Mouse (Mus musculus) ES-E14 (cell line): ENCODE results near the gene Ehmt2. TPM values are rescaled to one million over a fixed set of nuclear protein-coding genes. Genes with fewer than 3 reads are reported as not detected.
A peak's percentile ranks its signal among the peaks of the same experiment; 100 is the strongest.

Experiments
- DNase-seq: peaks from one replicate; pipeline ENCODE4 v3.0.0-alpha.2; 2013; ENCODE audit warnings: low read depth, low spot score
- H3K27ac ChIP-seq: 2 replicates; pipeline ENCODE4 v1.5.1; 2012; ENCODE audit warnings: low read depth, mild to moderate bottlenecking, low read length, moderate library complexity, mixed read lengths; ENCODE audit not compliant: poor library complexity, insufficient read depth, severe bottlenecking
- H3K36me3 ChIP-seq: 2 replicates; pipeline ENCODE4 v1.6.1; 2012; ENCODE audit warnings: mild to moderate bottlenecking, low read length, moderate library complexity, mixed read lengths; ENCODE audit not compliant: control insufficient read depth, poor library complexity, insufficient read depth, severe bottlenecking
- H3K4me1 ChIP-seq, 2 experiments: fragments of 150-350 bp in 1 of 2; sonication (generic) in 1 of 2; 2 replicates each; pipeline ENCODE4 v1.6.1; 2012; ENCODE audit warnings: low read length in 2 of 2, mild to moderate bottlenecking in 1 of 2, mixed read lengths in 1 of 2; ENCODE audit not compliant: control insufficient read depth in 2 of 2, insufficient read depth in 2 of 2, poor library complexity in 1 of 2
- H3K4me3 ChIP-seq, 2 experiments: fragments of 150-350 bp in 1 of 2; sonication (generic) in 1 of 2; 2 replicates each; pipeline ENCODE4 v1.5.1; 2012; ENCODE audit warnings: low read length in 2 of 2, low read depth in 1 of 2, mild to moderate bottlenecking in 1 of 2, mixed read lengths in 1 of 2; ENCODE audit not compliant: insufficient read depth in 1 of 2, poor library complexity in 1 of 2, severe bottlenecking in 1 of 2
- H3K9ac ChIP-seq: 2 replicates; pipeline ENCODE4 v1.6.1; 2012; ENCODE audit warnings: low read depth, mild to moderate bottlenecking, low read length, mixed read lengths; ENCODE audit not compliant: poor library complexity, insufficient read depth, severe bottlenecking
- H3K9me3 ChIP-seq: fragments of 150-350 bp; sonication (generic); 2 replicates; pipeline ENCODE4 v1.6.1; 2012; ENCODE audit warnings: low read depth, mild to moderate bottlenecking, low read length; ENCODE audit not compliant: control insufficient read depth, insufficient read depth
- CHD2 ChIP-seq: IDR thresholded peaks from 2 replicates; pipeline ENCODE4 v1.6.1; 2014; ENCODE audit warnings: mild to moderate bottlenecking, low read depth, low read length, inconsistent platforms
- HCFC1 ChIP-seq: IDR thresholded peaks from 2 replicates; pipeline ENCODE4 v1.6.1; 2012; ENCODE audit warnings: low read length, inconsistent platforms, borderline replicate concordance; ENCODE audit not compliant: insufficient read depth
- MAFK ChIP-seq: IDR thresholded peaks from 2 replicates; pipeline ENCODE4 v1.6.1; 2014; ENCODE audit warnings: mild to moderate bottlenecking, low read depth, low read length, inconsistent platforms; ENCODE audit not compliant: insufficient read depth
- ZC3H11A ChIP-seq: IDR thresholded peaks from 2 replicates; pipeline ENCODE4 v1.6.1; 2012; ENCODE audit warnings: low read depth, mild to moderate bottlenecking, inconsistent platforms, low read length, borderline replicate concordance
- ZNF384 ChIP-seq: IDR thresholded peaks from 2 replicates; pipeline ENCODE4 v1.6.1; 2012; ENCODE audit warnings: low read depth, low read length, inconsistent platforms
- in situ Hi-C, 2 experiments: fragments of 600-800 bp; cut with MboI; formaldehyde crosslinking; loops; one replicate each; pipeline ENCODE4 v1.15.1; 2025; ENCODE audit warnings: low sequenced_read_pairs in 2 of 2, inconsistent platforms in 1 of 2; ENCODE audit not compliant: unreplicated experiment in 2 of 2
- total RNA-seq: library from RNA; depleted of rRNA; stranded (reverse); fragments of 300-350 nt; gene quantifications from 2 replicates; pipeline ENCODE4 v1.2.3, GENCODE M21; 2012

Gene Ehmt2
- total RNA-seq, 1 experiment, result 124 TPM

DNA sequence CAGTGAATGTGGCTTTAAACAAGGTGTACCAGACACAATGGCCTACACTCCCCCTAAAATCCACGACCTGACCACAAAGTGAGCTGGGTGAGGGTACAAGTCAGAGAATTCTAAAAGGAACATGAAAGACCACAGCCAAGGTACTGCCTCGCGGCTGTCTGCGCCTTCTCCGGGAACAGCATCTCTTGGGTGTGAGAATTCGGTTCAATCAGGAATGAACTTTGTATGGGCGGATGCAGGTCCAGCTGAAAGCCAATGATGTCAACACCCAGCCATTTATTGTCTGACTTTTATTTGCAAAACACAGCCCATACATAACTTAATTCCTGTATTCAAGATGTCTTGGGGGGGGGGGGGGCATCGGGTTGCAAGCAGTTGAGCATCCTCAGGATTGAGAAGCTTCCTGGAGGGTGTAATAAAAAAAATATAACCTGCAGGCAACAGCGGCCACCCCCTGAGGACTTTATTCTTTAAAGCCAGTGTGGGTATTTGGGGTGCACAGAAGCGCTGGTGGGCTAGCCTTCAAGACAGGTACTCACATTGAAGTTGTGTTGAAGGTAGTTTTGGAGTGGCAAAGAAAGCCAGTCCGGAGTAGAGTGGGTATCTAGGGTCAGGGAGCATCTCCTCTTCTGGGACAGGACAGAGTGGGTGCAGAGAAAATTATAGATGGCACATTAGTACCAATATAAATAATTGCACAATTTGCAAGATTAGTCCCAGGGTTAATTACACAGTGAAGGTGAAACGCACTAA, 5.0 kb upstream of the Ehmt2 start:
- in situ Hi-C loops, result no loop called here
- Histone ChIP-seq H3K9ac (peak overlapping the region; percentile 56; the same call in 1 of the 2 replicates), H3K4me3 (peak overlapping the region in 1 of 2 experiments; percentile 61; a peak in 1 of 4 replicates)

DNA sequence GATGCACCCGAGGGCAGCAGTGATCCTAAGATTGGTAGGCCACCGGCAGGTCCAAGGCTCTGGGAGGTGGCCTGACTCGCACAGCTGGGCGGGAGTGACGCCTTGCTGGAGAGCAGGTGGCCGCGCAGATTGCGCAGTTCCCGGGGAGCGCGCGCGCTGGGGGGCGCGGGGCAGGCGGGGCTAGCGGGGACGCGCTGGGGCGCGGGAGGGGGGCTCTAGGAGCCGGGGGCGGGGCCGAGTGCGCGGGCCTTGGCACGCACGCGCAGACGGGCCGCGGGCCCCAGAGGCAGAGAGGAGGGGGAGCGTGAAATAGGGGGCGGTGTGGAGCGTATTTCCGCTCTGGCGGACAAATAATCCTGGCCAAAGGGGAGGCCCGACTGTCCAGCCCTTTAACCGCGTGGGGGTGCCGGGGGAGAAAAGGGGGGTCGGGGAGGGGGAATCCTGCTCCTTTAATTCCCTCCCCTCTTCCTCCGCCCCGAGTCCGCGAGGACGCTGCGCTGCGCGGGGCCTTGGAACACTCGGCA, 4.1 kb upstream of the Ehmt2 start:
- Histone ChIP-seq H3K36me3 (peaks cover 4% of the 10 kb centered on the region; the same call in 1 of the 2 replicates), H3K27ac (peak overlapping the region; percentile 60), H3K4me3 (peak overlapping the region; percentile 84 to 92), H3K9ac (peak overlapping the region; percentile 86), H3K9me3 (no peaks in the 10 kb centered on the region), H3K4me1 (peaks cover 8 to 17% of the 10 kb centered on the region in 2 experiments)
- in situ Hi-C loops, result no loop called here
- peak; percentile 88 for DNase-seq
- TF ChIP-seq ZNF384 (no peak), CHD2 (no peak), MAFK (no peak), ZC3H11A (no peak), HCFC1 (no peak)

More for the DNA sequence above, 5.0 kb upstream of the Ehmt2 start:
- Histone ChIP-seq H3K36me3 (peaks cover 4% of the 10 kb centered on the region; the same call in 1 of the 2 replicates), H3K27ac (peak overlapping the region; percentile 5; the same call in 1 of the 2 replicates), H3K9me3 (no peaks in the 10 kb centered on the region), H3K4me1 (peaks cover 8 to 17% of the 10 kb centered on the region in 2 experiments)
- DNase-seq, result no peak
- TF ChIP-seq HCFC1 (no peak), ZNF384 (no peak), ZC3H11A (no peak), MAFK (no peak), CHD2 (no peak)

DNA sequence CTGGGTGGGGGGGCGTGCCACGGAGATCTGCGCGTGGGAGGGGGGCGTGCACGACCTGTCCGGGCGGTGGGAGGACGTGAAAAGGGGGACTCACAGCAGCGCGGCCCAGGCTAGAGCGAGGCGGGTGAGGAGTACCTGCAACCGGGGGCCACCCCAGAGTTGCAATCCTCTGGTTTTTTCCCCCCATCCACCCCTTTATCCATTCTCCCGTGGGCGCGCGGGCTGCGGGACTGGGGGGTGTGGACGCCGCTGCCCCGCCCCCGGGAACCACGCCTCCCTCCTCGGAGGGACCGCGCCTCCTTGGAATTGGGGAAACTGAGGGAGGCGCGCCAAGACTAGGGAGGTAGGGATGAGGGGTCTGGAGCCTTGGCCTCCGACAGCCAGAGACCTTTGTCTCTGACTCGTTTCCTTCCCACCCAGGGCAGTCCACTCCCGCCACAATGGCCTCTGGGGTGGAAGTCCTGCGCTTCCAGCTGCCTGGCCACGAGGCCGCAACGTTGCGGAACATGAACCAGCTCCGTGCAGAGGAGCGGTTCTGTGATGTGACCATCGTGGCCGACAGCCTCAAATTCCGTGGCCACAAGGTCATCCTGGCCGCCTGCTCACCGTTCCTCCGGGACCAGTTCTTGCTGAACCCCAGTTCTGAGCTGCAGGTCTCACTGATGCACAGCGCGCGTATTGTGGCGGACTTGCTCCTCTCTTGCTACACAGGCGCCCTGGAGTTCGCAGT, 3.3 kb upstream of the Ehmt2 start:
- peak overlapping the region; percentile 60; the same call in 1 of the 2 replicates for H3K27ac ChIP-seq
- in situ Hi-C loops, result no loop called here
- DNase-seq, result no peak
- TF ChIP-seq MAFK, result no peak
- no peak for TF ChIP-seq CHD2
- no peak for TF ChIP-seq ZNF384
- H3K4me1 ChIP-seq, result peaks cover 8 to 16% of the 10 kb centered on the region in 2 experiments
- peaks cover 4% of the 10 kb centered on the region; the same call in 1 of the 2 replicates for H3K36me3 ChIP-seq
- no peaks in the 10 kb centered on the region for H3K9me3 ChIP-seq
- H3K9ac ChIP-seq, result peak overlapping the region; percentile 86
- peak overlapping the region; percentile 84 to 92 for H3K4me3 ChIP-seq

DNA sequence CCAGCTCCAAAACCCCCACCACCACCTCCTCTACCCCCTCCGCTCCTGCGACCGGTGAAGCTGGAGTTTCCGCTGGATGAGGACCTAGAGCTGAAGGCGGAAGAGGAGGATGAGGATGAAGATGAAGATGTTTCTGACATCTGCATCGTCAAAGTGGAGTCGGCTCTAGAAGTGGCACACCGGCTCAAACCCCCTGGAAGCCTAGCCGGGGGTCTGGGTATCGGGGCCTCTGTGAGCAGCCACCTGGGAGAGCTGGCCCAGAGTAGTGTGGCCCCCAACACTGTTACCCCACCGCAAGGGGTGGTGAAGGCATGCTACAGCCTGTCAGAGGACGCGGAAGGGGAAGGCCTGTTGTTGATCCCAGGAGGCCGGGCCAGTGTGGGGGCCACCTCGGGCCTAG, 2.5 kb upstream of the Ehmt2 start:
- Histone ChIP-seq H3K4me3 (peak overlapping the region; percentile 84 to 92; a peak in 3 of 4 replicates), H3K4me1 (peaks cover 6 to 12% of the 10 kb centered on the region in 2 experiments), H3K36me3 (peaks cover 4% of the 10 kb centered on the region; the same call in 1 of the 2 replicates), H3K9me3 (no peaks in the 10 kb centered on the region), H3K27ac (no peak overlapping the region), H3K9ac (peak overlapping the region; percentile 86; the same call in 1 of the 2 replicates)
- in situ Hi-C loops, result no loop called here
- DNase-seq, result no peak
- TF ChIP-seq ZC3H11A (no peak), ZNF384 (no peak), CHD2 (no peak), MAFK (no peak)
